Mouse (Mus musculus) adrenal gland, adult 2 months (tissue): ENCODE results near the gene BC028528. TPM values are rescaled to one million over a fixed set of nuclear protein-coding genes. Genes with fewer than 3 reads are reported as not detected.
A peak's percentile ranks its signal among the peaks of the same experiment; 100 is the strongest.
"Not testable (repeated sequence)": the region's sequence is repeated elsewhere in the genome, so short reads cannot be mapped to it uniquely, and the experiment has no call there.

Source experiments
- DNase-seq: peaks from one replicate; pipeline ENCODE4 v3.0.0; 2021
- long read RNA-seq: library from polyadenylated mRNA; stranded (forward); transcript quantifications from one replicate; pipeline ENCODE4 v2.0.0, GENCODE M21; 2021
- polyA plus RNA-seq: library from polyadenylated mRNA; depleted of rRNA; stranded (reverse); fragments of >200 nt; gene quantifications from 2 replicates; pipeline ENCODE4 v1.2.3, GENCODE M21; 2012; rRNA removed
- total RNA-seq, 2 experiments: library from RNA; stranded (reverse); gene quantifications; 2 replicates each; pipeline ENCODE4 v1.2.3; 2021

Gene BC028528
- 10 to 100 TPM; 13.0 to 15.2 TPM for total RNA-seq
- 1.8 TPM in 2 replicates for polyA plus RNA-seq
- long read RNA-seq, partial matches to known transcripts: 0 of 5 reads
- long read RNA-seq, other reads (novel, unspliced or antisense): 0 of 5 reads

DNA sequence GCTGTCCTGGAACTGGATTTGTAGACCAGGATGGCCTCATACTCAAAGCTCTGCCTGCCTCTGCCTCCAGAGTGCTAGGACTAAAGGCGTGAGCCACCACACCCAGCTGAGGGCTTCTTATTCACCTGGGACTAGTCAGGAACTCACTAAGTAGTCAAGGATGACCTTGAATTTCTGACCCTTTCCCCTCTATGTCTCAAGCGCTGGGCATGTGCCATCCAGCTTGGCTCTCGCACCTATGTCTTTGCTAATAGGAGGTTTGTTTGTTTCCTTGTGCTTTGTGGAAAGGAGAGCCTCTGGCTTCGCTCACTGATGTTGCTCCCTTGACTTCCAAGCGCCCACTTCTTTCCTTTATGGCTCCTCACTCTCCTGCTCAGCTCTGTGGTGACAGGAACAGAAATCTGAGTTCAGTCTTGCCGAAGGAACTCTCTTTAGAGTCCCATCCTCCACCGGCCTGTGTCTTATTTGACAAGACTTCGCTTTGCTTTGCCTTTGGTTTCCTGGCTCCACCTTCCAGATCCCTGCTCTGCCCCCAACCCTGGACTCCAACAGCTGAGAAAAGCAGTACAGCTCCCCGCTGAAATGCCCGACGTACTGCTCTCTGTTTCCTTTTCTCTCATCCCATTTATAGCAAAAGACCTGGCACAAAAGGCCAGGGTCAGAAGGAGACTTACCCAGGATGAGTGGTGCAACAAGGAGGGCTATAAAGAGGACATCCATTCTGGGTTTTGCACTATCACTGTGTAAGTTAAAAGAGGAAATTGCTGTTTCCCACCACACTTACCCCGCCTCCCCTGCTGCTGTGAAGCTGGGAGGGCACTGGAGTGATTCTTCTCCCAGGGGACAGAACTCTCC is at the start of gene BC028528:
TSS of gene BC028528 (minus strand) at position 795 of the 855 bp plus-strand sequence.
- peak; percentile 46 for DNase-seq

DNA sequence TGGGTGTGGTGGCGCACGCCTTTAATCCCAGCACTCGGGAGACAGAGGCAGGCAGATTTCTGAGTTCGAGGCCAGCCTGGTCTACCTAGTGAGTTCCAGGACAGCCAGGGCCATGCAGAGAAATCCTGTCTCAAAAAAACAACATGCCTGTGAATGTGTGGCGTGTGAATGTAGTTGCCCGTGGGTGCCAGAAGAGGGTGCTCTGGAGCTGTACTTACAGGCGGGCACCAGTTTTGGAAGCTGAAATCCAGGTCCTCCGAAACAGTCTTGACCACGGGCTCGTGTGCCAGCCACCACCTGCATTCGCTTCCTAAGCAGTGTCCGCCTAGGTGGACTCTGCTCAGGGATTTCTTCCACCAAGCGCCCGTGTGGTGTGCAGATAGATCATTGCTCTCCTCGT is 47.0 kb upstream of the BC028528 start:
- DNase-seq: no peak

DNA sequence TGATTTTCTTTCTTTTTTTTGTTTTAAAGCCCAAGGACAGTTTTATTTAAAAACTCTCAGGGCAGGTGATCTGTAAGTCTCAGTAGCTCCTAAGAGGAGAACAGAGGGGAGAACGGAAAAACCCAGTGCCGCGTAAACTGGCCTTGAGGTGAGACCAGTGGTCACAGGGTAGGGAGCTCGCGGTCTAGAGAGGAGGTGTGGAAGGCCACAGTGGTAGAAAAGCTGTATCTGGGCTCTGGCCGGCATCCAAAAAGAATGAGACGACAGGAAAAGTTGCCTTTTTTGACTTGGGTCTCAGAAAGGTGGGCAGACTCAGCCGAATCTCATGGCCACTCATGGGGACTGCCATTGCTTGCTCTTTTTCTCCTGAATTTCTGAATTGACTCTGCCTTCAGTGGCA is 46.4 kb upstream of the BC028528 start:
- peak; percentile 59 for DNase-seq

DNA sequence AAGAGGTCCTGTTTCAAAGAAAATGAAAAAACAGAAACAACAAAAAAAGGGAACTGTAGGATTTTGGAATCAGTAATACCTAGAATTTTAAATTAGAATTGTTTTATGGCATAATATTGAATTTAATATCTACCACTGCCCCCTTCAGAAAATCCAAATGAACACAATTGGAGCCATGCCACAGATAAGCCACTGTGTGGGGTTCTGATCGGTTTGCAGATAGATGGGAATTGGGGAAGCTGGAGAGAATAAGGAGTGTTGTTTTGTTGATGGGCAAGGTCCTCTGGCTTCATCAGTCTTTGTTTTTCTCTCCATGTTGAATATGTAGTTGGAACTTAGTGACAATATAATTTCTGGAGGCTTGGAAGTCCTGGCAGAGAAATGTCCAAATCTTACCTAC is 42.6 kb upstream of the BC028528 start:
- no peak for DNase-seq

DNA sequence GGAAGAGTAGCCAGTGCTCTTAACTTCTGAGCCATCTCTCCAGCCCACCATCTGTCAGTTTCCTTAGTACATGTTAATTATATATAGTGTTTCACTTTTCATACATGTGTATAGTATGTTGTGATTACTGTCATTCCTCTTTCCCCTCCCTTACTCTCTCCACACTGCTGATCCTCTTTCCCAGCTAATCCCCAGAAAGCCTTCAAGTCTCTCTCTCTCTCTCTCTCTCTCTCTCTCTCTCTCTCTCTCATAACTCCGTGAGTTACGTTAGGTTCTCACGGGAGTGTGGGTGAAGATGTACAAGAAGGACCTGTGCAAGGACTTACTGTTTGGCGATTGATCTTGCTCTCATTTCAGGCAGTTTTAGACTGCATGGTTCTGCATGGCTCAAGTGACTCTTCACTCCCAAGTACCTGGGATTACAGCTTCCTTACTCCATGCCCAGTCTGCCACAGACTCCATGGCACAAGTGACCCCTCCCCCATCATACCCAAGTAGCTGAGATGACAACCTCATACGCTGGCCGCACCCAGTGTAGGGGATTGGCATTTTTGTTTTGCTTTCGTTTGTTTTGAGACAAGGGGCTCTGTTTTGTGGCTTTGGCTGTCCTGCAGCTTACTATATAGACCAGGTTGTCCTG is 41.4 kb upstream of the BC028528 start:
- no peak for DNase-seq

DNA sequence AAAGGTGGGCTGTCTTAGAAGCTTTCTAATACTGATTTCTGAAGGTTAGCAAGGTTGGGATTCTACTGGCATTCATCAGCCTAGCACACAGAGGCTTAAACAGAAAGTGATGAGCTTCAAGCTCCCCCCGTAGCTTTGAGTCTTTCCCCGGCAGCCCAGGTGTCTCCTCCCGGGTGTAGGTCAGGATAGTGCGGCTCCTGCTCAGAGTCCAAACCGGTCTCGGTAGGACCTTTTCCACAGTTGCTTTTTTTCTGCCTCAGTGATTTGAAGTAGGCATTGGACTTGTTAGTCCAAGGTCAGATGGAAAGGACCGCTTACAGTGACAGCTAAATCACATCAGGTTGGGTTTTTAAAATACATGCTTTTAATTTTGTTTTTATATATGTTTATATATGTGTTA is 40.8 kb upstream of the BC028528 start:
- no peak for DNase-seq

DNA sequence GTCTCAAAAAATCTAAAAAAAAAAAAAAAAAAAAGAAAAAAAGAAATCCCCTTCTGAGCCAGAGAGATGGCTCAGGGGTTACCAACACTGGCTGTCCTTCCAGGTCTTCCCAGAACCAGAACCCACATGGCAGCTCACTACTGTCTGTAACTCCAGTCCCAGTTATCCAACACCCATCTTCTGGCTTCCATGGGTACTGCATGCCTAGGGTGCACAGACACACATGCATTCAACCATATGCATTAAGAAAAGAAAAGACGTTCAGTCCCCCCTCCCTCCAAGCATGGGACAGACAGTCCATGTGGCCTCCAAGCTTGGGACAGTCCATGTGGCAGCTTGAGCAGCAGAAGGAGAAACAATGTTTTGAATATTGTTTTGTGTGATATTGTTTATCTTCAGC is 40.4 kb upstream of the BC028528 start:
- no peak for DNase-seq

DNA sequence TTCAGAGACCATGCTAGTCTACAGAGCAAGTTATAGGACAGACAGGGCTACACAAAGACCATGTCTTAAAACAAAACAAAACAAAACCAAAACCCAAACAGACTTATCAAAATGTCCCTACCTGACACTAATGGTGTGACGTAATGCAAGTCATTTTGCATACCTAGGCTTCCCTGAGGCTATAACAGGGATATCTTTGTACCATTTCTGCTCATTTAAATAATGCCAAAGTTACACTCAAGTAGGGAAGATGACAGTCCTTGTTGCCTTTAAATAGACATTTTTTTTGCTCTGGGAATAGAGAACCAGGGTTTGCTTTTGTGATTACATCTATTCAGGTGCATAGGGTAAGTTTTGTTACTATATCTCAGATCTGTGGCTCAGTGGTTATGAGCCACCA is 39.7 kb upstream of the BC028528 start:
- DNase-seq: no peak

DNA sequence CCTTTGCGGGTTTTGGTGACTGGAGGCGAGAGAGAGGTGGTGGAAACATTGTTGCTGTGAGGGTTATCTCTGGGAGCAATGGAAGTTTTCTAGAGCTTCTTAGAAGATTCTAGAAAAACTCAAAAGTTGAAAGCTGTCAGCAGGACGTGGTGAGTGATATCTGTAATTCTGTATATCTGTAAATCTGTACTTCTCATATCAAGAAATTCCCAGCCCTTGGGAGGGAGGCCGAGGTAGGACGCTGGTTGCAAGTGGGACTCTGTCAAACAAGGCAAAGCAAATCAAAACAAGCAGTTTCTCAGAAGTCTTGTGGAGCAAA is 38.6 kb upstream of the BC028528 start:
- DNase-seq: no peak

DNA sequence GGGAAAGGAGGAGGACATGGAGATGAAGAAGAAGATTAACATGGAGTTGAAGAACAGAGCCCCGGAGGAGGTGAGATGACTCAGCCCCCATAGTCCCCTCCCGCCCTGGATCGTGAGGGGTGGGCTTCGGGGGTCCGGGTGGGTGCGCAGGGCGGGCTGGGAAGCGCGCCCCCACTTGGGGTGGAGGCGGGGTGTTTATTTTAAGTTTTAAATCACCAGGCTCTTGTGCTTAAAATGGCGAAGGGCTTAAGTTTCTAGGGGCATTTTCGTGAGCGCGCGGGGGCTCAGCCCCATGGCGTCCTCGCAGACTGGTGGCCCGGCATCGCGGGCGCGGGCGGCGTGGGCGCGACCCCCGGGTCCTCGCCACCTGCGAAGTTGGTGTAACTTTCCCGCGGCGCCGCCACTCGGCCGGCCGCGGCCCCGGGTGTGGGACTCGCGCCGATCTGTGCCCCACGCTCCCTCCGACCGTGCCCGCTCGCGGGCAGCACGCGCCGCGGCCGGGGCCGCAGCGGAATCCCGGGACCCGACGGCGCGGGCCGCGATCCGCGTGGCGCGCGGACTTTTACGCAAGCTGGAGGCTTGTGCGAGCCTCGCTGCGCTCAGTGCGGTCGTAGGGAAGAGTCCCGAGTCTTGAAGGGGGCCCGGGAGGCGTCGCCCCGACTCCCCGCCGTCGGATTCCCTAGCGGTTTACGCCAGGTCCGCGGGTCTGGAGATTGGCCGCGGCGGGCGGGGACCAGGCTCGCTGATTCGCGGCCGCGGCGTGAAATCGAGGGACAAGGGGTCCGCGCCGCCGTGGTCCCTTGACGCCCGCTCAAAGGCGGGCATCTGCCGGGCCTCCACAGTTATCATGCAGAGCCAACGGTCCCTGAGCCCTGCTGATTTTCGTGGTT is 38.0 kb upstream of the BC028528 start:
- peak; percentile 76 for DNase-seq

DNA sequence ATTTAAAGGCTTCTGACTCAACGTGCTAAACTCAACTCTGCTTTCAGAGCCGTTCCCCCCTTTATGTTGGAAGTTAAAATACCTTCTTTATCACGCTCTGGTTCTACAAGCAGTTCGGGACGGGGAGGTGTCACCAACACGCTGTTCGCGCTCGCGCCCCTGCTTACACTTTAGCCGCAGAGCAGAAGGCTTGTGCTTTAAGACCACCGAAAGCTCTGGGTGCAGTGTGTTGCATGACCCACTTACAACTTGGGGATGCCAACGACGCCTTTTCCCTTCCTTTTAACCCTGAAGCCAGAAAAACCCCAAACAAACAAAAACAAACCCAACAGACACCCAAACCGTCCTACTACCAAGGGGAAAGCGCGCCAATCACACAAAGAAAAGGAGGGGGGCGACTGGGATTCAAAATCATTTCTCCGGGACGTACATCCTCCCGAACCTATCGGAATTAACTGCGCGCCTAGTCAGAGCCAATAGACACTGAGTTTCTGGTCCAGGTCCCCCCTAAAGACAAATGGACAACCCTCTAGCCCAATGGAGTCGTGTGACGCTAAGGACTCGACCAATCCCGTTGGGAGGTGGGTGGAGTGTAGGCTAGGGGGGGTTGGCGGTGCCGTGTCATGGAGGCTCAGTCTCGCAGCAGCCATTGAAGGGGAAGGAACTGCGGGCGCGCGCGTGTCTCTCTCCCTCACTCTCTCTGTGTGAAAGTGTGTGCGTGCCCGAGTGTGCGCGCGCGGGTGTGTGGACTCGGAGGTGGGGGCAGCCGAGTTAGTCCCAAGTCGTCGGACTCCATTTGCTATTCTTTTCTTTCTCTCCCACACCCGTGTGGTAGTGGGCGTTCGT is 37.1 kb upstream of the BC028528 start, which contains the start of gene Anp32e:
TSS of gene Anp32e (plus strand) at position 589 of the 846 bp plus-strand sequence.
- peak; percentile 98 for DNase-seq

DNA sequence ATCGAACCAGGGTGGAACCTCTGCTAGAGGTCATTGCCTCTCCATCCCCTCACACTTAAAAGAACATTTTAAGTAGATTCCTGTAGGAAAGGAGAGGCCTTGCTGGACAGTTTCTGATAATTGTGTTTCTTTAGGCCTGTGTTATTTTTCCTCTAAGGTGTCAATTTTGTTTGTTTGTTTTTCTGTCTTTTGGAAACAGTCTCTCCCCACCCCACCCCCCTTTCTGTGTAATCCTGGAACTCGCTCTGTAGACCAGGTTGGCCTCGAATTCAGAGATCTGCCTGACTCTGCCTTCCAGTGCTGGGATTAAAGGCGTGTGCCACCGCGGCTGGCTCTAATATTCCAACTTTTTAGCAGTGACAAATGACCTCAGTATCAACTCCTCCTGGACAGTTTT is 36.5 kb upstream of the BC028528 start:
- no peak for DNase-seq

DNA sequence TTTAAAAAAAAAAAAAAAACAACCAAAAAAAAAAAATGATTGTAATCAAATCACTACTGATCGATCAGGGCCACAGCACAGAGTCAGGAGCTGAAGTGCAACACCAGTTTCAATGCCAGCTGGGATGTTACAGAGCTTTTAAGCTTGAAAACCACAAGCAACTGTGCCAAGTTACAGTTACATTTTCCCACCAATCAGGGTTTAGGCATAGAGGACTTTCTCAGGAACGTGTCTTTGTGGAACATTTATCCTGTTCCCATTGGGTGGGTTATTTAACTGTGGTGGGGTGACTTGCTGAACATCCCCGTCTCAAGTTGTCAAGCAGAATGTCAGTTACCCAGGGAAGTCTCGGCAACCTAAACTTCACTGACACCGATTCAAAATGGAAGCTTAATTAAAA is 33.3 kb upstream of the BC028528 start:
- DNase-seq: no peak

DNA sequence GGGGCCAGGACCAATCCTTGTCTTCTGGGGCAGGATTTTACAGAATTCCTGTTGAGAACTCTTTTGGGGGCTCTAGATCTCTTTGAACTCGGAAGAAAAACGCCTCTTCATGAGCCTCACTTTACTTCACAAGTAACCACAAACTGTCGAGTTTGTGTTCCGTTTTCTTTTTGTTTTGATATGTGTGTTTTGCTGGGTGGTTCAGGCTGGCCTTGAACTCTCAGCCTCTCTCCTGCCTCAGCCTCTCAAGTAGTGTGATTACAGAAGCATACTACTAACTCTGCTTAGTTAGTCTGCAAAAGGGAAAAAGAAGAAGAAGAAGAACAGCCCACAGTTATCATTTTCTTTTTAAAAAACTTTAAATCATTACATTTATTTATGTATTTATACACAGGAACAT is 32.4 kb upstream of the BC028528 start:
- DNase-seq: no peak

DNA sequence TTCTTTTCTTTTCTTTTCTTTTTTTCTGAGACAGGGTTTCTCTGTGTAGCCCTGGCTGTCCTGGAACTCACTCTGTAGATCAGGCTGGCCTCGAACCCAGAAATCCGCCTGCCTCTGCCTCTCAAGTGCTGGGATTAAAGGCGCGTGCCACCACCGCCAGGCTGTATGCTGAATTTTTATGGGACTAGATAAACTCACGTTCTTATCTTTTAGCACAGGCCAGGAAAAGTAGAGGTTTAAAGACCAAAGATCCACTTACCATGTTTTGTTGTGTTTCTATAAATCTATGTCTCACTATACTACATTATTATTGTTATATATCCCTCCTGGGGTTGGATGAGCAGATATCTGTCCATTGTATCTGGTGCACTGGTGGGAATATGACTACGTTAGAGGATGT is 31.6 kb upstream of the BC028528 start:
- DNase-seq: not testable (repeated sequence)

DNA sequence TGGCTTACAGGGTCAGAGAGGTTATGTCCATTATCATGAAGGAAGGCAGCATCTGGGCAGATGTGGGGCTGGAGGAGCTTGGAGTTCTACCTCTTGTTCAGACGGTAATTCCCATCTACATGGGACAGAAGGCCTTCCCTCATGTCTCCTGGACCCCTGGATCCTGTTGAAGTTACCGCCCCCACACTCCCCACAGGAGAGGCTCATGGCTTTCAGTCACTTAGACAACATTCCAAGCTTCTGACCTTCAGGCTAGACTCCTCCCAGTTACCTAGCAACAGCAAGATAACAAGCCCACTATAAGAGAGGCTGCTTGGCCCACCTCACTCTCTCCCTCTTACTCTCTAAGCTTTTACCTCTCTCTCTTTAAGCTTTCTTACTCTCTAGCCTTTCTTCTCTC is 28.7 kb upstream of the BC028528 start:
- DNase-seq: not testable (repeated sequence)

DNA sequence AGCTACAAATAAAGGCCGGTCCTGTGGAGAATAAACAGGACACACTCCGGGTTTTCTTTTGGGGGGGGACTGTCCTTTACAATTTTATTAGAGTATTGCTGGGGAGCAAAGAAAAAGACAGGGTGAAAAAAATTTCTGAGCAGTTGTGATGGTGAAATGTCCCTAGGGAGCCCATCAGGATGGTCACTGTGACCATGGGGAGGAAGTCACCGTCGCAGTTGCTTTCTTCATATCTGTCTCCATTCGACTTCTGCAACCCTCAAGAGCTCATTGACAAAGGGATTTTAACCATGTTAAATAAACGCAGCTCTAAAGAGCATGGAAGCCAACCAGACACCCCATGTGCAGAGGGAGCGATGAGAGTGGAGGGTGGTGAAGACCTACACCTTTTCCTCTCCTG is 25.0 kb upstream of the BC028528 start:
- DNase-seq: no peak

DNA sequence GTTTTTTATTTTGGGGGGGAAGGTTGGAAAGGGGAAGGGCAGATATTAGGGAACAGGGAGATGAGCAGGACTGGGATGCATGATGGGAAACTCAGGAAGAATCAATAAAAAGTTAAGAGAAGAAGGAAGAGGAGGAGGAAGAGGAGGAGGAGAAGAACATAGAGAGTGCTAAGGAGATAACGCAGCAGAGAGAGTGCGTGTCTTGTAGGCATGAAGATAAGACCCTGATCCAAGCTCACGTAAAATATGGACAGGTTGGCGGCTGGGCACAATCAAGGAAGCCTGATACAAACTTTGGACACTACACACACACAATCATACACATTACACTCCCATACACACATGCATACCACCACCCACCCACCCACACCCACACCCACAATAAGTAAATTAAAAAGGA is 22.9 kb upstream of the BC028528 start:
- DNase-seq: no peak

DNA sequence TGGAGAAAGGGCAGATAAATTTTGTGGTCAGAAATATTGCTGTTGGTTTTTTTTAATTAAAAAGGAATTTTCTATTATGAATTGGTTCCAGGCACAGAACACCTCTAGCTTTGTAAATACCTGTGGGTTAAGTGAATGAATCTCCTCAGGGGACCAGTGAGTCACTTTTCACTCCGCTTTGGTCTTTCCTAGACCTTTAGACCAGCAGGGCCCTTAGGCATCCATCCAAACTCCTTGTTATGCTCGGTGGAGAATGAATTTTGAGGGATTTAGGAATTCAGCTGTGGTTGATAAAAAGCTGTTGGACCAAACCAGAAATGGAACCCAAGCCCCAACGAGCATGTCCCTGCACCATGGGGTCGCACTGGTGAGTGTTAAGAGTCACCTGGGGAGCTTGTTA is 15.8 kb upstream of the BC028528 start:
- no peak for DNase-seq

DNA sequence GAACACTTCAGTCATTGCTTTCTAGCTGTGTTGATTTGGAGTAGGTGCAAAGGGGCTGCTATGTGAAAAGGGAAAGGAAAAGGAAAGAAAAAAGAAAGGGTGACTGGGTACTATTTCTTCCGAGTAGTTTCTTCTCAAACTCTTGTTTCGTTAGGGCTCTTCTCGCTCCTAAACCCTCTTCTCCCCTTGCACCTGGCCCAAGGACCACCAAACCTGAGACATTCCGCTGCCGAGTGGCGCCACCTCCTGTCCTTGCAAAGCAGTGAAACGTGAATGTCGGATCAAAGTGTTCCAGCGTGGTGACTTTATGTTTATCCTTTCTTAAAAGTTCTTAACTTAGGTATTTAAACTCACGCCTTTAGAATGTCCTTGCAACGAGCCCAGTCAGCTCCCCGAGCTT is 15.1 kb upstream of the BC028528 start:
- peak; percentile 34 for DNase-seq

DNA sequence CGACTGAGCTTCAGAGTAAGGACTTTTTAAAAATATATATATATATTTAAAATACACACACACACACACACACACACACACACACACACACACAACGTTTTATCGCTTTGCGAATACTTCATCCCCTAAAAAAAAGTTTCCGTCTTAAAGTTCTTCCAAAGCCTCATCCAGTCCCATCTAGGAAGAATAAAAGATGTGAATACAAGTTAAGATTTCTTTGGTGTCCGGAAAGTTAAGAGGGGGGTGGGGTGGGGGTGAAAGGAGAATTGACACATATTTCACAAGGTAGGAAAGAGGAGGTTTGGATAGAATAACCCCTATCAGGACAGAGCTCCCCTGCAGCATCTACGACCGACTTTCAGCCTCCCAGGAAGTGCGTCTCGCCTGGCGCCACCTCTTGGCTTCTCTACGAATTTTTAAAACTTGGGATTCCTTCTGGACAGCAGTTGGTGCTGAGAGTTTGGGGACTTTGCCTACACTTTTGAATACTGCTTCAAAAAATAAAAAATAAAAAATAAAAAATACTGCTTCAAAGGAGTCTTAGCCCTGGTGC is 14.2 kb upstream of the BC028528 start:
- peak; percentile 61 for DNase-seq
